Mouse (Mus musculus): Measurements from ENCODE around the gene Paics.
A peak's percentile ranks its signal among the peaks of the same experiment; 100 is the strongest.
"Not testable (repeated sequence)": the region's sequence is repeated elsewhere in the genome, so short reads cannot be mapped to it uniquely, and the experiment has no call there.

Paics gene

DNA sequence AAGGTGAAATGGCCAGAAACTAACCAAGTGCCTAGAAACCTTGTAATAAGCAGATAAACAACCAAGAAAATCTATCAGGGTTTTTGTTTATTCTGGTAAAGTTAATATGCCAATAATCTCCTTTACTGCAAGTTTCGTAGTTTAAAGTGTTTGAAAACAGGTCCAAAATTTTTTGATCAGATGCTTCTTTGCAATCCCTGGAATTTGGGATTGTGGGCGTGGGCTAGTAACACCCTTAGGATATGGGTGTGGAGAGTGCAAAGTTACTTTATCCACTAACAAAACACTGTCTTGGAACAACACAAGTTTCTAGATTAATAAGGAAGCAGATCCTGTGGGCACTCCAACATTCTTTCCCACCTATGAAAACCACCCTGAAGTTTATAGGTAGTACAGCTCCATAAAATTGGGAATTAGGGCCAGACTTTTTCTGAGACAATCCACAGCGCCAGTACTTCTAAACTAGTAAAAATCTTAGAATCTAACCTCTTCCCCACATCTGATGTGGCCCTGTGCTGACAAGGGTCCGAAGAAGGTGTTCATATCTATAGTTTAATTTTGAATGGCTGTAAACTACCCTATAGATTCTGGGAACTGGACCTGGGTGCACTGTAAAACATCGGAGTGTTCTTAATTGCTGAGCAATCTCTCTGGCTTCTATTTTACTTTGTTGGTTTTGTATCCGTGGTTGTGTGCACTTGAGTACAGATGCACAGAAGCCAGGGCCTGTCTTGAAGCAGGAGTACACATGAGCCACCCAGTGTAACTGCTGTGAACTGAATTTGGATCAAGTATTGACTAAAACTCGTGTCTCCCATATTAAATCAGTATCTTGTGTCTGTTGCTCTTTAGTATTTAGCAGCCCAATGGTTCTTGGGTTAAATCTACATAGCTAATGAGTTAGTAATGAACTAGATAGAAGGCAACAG lies 1.3 kb downstream of the Paics start:
- DNase-seq (ENCODE audit: low spot score): no peak

DNA sequence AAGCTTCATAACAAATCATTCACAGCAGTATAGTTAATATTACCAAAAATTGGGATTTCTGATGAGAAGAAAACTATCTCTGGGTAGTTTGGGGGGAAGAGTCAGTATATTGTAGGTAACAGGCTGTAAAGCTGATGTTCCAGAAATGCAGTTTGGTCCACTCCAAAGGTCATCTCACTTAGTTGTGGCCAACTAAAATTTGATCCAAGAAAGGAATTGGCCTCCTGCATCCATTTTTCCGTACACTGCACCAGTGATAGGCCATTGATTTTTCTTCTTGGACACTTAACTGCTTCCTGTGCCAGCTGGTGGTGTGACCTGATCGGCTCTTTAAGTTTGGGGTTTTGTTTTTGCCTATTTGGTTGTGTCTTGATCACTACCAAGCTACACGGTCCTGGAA lies 2.7 kb downstream of the Paics start:
- DNase-seq (ENCODE audit: low spot score): no peak

DNA sequence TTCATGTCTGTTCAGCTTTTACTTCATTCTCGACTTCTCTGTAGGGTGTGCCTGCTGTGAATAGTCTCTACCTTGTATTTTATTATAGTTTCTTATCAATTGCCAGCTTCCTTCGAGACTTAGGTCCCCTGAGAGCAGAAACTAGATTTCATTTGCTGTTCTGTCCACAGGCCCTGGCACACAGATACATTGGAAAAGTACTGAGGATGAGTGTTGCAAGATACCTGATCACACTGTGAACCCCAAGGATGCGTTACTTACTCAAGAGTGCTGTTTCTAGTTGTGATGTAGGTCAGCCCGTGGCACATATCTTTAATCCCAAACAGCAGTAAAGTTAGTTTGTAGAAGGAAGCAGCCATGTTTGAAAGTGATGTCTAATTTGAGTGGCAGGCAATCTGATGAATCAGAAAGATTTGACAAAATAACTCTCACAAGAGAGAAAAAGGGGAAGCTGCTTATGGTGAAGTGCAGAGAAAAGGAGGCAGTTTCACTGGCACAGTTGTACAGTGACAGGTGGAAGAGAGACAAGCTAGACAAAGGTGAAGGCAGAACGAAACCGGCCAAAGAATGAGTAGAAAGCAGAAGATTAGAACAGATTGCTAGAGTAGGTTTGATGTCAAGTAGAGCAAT lies 3.3 kb downstream of the Paics start:
- DNase-seq (ENCODE audit: low spot score): no peak

DNA sequence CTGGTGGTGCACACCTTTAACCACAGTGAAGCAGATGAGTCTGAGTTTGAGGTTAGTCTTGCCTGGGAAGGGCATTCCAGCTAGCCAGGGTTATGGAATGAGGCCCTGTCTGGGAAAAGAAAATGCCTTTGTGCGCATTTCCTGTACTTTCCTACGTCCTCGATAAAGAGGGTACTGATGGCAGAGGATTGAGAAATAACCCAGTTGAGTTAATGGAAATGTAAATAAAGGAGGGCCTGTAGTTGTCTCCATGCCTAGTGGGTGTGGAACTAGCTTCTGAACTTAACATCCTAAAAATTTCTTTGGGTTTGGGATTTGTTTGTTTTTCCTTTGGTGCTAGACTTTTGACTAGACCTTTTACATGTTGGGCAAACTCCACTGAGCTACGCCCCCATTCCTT lies 4.4 kb downstream of the Paics start:
- no peak for DNase-seq (ENCODE audit: low spot score)

- no peak for DNase-seq (ENCODE audit: low spot score)
Observed at GRCm38 (mm10) chr5:76957954-76958353, 6.8 kb downstream of the Paics start.

- no peak for DNase-seq (ENCODE audit: low spot score)
Observed at GRCm38 (mm10) chr5:76959587-76959986, 8.5 kb downstream of the Paics start.

DNA sequence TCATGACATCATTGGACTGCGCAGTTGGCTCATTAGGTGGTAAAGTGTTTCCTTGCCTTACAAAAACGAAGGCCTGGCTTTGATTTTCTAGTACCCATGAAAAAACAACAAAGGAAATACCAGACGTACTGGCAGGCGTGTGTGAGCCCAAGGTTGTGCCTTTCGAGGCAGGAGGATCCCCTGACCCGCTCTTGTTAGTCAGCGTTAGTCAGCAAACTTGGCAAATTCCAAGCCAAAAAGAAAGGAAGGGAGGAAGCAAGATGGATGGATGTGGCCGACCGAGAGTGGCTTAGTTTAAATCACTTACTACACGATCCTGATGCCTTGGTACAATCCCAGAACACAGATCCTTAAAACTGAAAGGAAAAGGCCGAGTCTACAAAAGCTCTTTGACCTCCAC lies 11.4 kb downstream of the Paics start:
- no peak for DNase-seq (ENCODE audit: low spot score)

DNA sequence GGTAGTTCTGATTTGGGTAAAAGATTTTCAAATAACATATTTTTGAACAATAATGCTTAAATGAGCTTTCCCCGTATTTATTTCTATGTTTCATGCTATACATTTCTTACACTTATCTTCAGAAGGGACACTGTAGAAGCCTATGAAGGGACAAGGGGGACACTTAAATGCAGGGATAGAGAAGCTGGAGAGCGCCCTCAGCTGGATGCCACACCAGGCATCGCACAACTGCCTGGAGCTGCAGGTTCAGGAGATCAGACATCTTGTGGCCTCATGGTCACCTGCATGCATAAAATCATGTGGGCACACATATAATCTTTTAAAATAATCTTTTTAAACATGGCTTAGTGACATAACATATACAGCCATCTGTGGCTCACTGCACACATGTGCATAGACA lies 13.5 kb downstream of the Paics start:
- DNase-seq (ENCODE audit: low spot score): no peak

DNA sequence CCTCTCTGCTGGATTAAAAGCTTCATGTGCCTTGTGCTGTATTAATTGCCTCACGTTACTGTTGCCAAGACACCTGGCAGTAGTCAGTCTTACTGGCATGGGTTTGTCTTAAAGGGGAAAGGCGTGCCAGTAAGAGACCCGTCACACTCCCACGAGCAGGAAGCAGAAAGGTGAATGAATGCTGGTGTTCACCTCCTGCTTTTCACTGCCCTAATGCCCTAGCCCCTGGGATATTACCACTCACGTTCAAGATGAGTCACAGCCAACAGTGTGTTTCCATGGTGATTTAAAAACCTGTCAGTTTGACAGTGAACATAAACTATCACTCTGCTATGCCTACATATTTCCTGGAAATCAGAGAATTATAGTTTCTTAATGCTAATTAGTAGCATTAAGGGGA lies 18.1 kb downstream of the Paics start:
- DNase-seq (ENCODE audit: low spot score): no peak

- DNase-seq (ENCODE audit: low spot score): not testable (repeated sequence)
Observed at GRCm38 (mm10) chr5:76971115-76971514, 20.0 kb downstream of the Paics start.

DNA sequence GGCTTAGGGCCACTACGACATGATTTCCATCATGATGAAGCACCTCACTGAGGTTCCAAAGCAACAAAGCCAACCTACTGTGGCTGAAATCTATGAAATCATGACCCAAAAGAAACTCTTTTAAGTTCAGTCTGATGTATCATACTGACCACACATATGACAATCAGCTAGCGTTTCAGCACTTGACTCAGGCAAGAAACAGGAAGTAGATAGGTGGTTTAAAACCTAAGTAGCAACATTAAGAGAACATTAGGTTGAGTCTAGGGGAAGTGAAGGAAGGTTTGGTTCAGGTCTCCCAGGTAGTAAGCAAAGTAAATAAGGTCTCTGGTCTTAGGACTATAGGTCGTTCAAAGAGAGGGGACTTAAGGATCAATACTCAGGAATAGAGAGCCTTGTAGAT lies 22.4 kb downstream of the Paics start:
- DNase-seq (ENCODE audit: low spot score): no peak

GRCm38 (mm10) chr5:76974207-76974553 lies 23.1 kb downstream of the Paics start:
- DNase-seq (ENCODE audit: low spot score): no peak

DNA sequence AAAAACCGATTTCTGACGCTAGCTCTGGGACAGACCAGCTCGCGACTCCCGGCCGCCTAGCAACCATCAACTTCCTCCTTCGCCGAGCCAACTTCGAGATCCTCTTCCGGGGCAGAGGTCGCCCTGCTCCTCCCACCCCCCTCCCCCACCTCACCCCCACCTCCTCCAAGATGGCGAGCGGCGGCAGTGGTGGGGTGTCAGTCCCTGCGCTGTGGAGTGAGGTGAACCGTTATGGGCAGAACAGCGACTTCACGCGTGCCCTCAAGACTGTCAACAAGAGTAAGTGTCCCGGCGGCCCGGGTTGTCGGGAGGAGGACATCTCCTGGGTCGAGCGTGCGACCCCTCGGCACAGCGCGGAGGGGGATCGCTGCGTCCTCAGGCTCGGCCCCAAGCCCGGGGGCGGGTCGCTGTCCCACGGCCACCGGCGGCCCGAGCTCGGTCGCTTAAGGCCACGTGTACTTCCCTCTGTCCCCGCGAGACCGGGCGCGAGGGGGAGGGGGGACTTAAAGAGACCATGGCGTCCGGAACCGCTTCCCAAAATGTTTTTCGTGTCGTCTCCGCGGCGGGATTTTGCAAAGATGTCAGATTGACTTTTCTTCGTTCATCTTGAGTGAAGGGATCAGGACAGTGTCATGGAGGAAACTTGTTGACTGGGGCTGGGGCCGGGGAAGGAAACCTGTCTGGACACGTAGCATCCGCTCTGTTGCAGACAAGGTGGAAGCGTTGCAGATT lies 23.6 kb downstream of the Paics start, which contains the start of gene Srp72:
Srp72 (plus strand) TSS at position 130 of the 732 bp plus-strand sequence.
- peak; percentile 75 for DNase-seq (ENCODE audit: low spot score)

GRCm38 (mm10) chr5:76975736-76976135 lies 24.6 kb downstream of the Paics start:
- DNase-seq (ENCODE audit: low spot score): no peak

DNA sequence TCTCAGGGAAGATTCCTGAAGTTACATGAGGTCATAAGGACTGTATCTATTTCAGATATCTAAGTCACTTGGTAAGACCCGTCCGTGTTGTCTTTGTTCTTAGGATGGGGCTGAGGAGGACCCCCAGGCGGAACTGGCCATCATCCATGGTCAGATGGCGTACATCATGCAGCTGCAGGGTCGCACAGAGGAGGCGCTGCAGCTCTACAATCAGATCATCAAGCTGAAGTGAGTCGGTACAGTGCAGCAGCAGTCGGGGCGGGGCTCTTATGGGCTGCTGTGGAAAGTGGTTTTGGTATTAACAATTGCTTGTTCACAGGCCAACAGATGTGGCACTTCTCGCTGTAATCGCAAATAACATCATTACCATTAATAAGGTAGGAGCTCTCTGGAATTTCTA lies 32.9 kb downstream of the Paics start:
- no peak for DNase-seq (ENCODE audit: low spot score)

- DNase-seq (ENCODE audit: low spot score): no peak
Observed at GRCm38 (mm10) chr5:76990789-76991188, 39.7 kb downstream of the Paics start.

GRCm38 (mm10) chr5:76993174-76993814 lies 42.2 kb downstream of the Paics start:
- no peak for DNase-seq (ENCODE audit: low spot score)

DNA sequence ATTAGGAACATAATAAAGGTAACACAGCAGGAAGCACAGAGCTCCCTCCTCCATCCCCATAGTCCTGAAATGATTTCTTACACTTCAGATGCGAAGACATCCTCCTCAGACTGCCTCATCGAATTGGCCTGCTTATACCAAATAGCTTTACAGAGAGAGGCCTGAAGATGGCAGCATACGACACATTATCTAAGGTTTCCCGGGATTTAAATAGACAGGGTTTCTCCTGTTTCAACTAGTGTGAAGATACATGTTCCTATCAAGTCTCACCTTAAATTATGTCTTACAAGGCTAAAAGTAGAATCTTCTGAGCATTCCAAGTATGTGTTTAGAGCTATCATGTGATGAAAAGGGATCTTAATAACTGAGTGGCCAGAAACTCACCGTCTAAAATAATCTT lies 47.3 kb downstream of the Paics start:
- peak; percentile 10 for DNase-seq (ENCODE audit: low spot score)

- DNase-seq (ENCODE audit: low spot score): no peak
Observed at GRCm38 (mm10) chr5:77001192-77001591, 50.1 kb downstream of the Paics start.

DNA sequence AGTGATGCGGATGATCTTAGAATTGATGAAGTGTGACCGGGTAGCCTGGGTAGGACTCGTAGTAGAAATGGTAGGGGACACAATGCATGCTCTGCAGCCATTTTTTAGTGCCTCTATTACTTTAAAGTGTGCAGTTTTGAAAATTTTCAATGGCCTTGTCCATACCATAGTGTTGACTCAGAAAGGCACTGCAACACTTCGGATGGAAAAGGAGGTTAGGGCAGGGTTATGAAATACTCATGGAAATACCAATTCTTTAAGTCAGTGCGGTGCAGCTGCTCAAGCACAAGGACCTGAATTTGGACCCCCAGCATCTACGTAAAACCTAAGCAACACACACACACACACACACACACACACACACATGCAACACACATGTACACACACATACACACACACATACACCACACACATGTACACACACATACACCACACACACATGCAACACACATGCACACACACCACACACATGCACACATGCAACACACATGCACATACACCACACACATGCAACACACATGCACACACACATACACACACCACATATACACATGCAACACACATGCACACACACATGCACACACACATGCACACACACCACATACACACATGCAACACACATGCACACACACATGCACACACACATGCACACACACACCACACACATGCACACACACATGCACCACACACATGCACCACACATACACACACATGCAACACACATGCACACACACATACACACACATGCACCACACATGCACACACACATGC lies 53.1 kb downstream of the Paics start, which contains the start of gene Arl9:
Arl9 (plus strand) TSS at position 5 of the 771 bp plus-strand sequence.
- DNase-seq (ENCODE audit: low spot score): no peak

DNA sequence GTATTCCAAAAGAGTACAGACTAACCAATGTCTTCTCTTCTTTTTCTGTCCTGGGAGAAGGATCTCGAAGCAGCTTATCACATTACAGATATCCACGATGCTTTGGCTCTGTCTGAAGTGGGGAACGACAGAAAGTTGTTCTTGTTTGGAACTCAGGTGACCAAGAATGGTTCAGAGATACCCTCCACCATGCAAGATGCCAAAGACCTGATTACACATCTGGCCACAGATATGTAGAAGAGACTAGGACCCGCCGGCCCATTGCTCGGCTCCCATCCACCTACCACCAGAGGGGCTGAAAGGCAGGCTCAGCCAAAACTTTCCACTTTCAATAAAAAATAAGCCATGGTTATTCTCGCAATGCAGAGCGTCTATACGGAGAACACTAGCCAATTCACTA lies 59.2 kb downstream of the Paics start:
- no peak for DNase-seq (ENCODE audit: low spot score)
